Mouse (Mus musculus) embryonic facial prominence, embryonic 15.5 days (tissue): ENCODE data around the gene Kcnmb4. TPM values are rescaled to one million over a fixed set of nuclear protein-coding genes. Genes with fewer than 3 reads are reported as not detected.

Experiments used
- ATAC-seq: fragments of 200-750 bp; cut with Nextera tagmentation; 2 replicates; pipeline ENCODE4 v1.8.0; 2017; ENCODE audit warnings: low read depth, moderate TSS enrichment; ENCODE audit not compliant: insufficient number of reproducible peaks, low FRiP score, low TSS enrichment
- H3K27ac ChIP-seq: fragments of 300-500 bp; sonication (generic); replicated peaks from 2 replicates; pipeline ENCODE4 v1.5.1; 2015; ENCODE audit warnings: mild to moderate bottlenecking, inconsistent platforms
- H3K27me3 ChIP-seq: fragments of 300-500 bp; sonication (generic); 2 replicates; pipeline ENCODE4 v1.6.1; 2015; ENCODE audit warnings: inconsistent platforms
- H3K36me3 ChIP-seq: fragments of 300-500 bp; sonication (generic); 2 replicates; pipeline ENCODE4 v1.6.1; 2015; ENCODE audit warnings: mild to moderate bottlenecking, inconsistent platforms
- H3K4me1 ChIP-seq: fragments of 300-500 bp; sonication (generic); 2 replicates; pipeline ENCODE4 v1.6.1; 2015; ENCODE audit warnings: inconsistent platforms
- H3K4me2 ChIP-seq: fragments of 300-500 bp; sonication (generic); replicated peaks from 2 replicates; pipeline ENCODE4 v1.6.1; 2015; ENCODE audit warnings: mild to moderate bottlenecking, inconsistent platforms
- H3K4me3 ChIP-seq: fragments of 300-500 bp; sonication (generic); replicated peaks from 2 replicates; pipeline ENCODE4 v1.5.1; 2015; ENCODE audit warnings: mild to moderate bottlenecking, inconsistent platforms
- H3K9ac ChIP-seq: fragments of 300-500 bp; sonication (generic); 2 replicates; pipeline ENCODE4 v1.6.1; 2015; ENCODE audit warnings: inconsistent platforms
- H3K9me3 ChIP-seq: fragments of 300-500 bp; sonication (generic); replicated peaks from 2 replicates; pipeline ENCODE4 v1.6.1; 2016; ENCODE audit warnings: inconsistent platforms
- WGBS: fragments of 180-500 bp; shearing (Covaris S2); methylation state at CpG from one replicate; pipeline ENCODE4 v1.1.7; 2015; 5-methylcytosine and 5-hydroxymethylcytosine counted together
- polyA plus RNA-seq: library from polyadenylated mRNA; unstranded; fragments of >200 nt; fragmentation: Nextera tagmentation; extraction: Ambion mirVana; gene quantifications from 2 replicates; pipeline ENCODE4 v1.2.1, GENCODE M21; 2015

Gene Kcnmb4
- polyA plus RNA-seq, 1 experiment from 2014 or later: 9.8 TPM

- Histone ChIP-seq H3K4me1 (no peaks in the 10 kb centered on the region), H3K9me3 (no peaks in the 10 kb centered on the region), H3K27me3 (no peaks in the 10 kb centered on the region), H3K9ac (no peak overlapping the region), H3K4me2 (no peak overlapping the region), H3K4me3 (no peak overlapping the region), H3K27ac (no peak overlapping the region), H3K36me3 (peaks cover 23% of the 10 kb centered on the region)
- WGBS: 89% methylated on average over 5 of the region's 5 CpGs
- no peak for ATAC-seq
Observed at GRCm38 (mm10) chr10:116480988-116481387, 7.3 kb upstream of the Kcnmb4 start.

GRCm38 (mm10) chr10:116476559-116476958 lies 2.9 kb upstream of the Kcnmb4 start:
- H3K27me3 ChIP-seq: no peaks in the 10 kb centered on the region
- peaks cover 32% of the 10 kb centered on the region for H3K4me1 ChIP-seq
- WGBS: 94% methylated on average over 3 of the region's 3 CpGs
- no peak overlapping the region for H3K27ac ChIP-seq
- no peak overlapping the region for H3K9ac ChIP-seq
- no peak overlapping the region for H3K4me2 ChIP-seq
- no peaks in the 10 kb centered on the region for H3K36me3 ChIP-seq
- H3K9me3 ChIP-seq: no peaks in the 10 kb centered on the region
- no peak for ATAC-seq
- no peak overlapping the region for H3K4me3 ChIP-seq

- H3K9ac ChIP-seq: no peak overlapping the region
- no peak overlapping the region for H3K4me3 ChIP-seq
- H3K9me3 ChIP-seq: no peaks in the 10 kb centered on the region
- no peak for ATAC-seq
- peaks cover 32% of the 10 kb centered on the region for H3K4me1 ChIP-seq
- H3K27me3 ChIP-seq: no peaks in the 10 kb centered on the region
- H3K27ac ChIP-seq: no peak overlapping the region
- no peak overlapping the region for H3K4me2 ChIP-seq
- no peaks in the 10 kb centered on the region for H3K36me3 ChIP-seq
- 60% methylated on average over 6 of the region's 6 CpGs for WGBS
Observed at GRCm38 (mm10) chr10:116475725-116476124, 2.0 kb upstream of the Kcnmb4 start.

- H3K36me3 ChIP-seq: no peaks in the 10 kb centered on the region
- peak overlapping the region; percentile 72; the same call in 1 of the 2 replicates for H3K27ac ChIP-seq
- peak overlapping the region; percentile 69 for H3K4me3 ChIP-seq
- H3K9me3 ChIP-seq: no peaks in the 10 kb centered on the region
- no peaks in the 10 kb centered on the region for H3K27me3 ChIP-seq
- WGBS: under 1% methylated on average over 71 of the region's 78 CpGs
- H3K9ac ChIP-seq: peak overlapping the region; percentile 66
- ATAC-seq: peak; percentile 58
- H3K4me1 ChIP-seq: peaks cover 32% of the 10 kb centered on the region
- peak overlapping the region; percentile 95 for H3K4me2 ChIP-seq
Observed at GRCm38 (mm10) chr10:116473071-116473758, 463 bp downstream of the Kcnmb4 start.

GRCm38 (mm10) chr10:116472579-116472978 lies 1.1 kb downstream of the Kcnmb4 start:
- Histone ChIP-seq H3K27ac (0 out of 2 replicates have a peak overlapping the region, but pooled peaks have one; percentile 72), H3K9ac (peak overlapping the region; percentile 66), H3K27me3 (no peaks in the 10 kb centered on the region), H3K9me3 (no peaks in the 10 kb centered on the region), H3K36me3 (no peaks in the 10 kb centered on the region), H3K4me3 (peak overlapping the region; percentile 69), H3K4me1 (peaks cover 32% of the 10 kb centered on the region), H3K4me2 (peak overlapping the region; percentile 95)
- no peak for ATAC-seq
- 8% methylated on average over 5 of the region's 5 CpGs for WGBS

GRCm38 (mm10) chr10:116470306-116470925 lies 3.3 kb downstream of the Kcnmb4 start:
- Histone ChIP-seq H3K4me1 (peaks cover 28% of the 10 kb centered on the region), H3K4me3 (no peak overlapping the region), H3K36me3 (no peaks in the 10 kb centered on the region), H3K27ac (no peak overlapping the region), H3K9me3 (no peaks in the 10 kb centered on the region), H3K9ac (no peak overlapping the region), H3K4me2 (no peak overlapping the region), H3K27me3 (no peaks in the 10 kb centered on the region)
- WGBS: 78% methylated on average over 11 of the region's 11 CpGs
- no peak for ATAC-seq

GRCm38 (mm10) chr10:116468094-116468493 lies 5.6 kb downstream of the Kcnmb4 start:
- 82% methylated on average over 5 of the region's 5 CpGs for WGBS
- Histone ChIP-seq H3K27me3 (no peaks in the 10 kb centered on the region), H3K4me2 (no peak overlapping the region), H3K9ac (no peak overlapping the region), H3K4me1 (peaks cover 14% of the 10 kb centered on the region), H3K27ac (no peak overlapping the region), H3K36me3 (no peaks in the 10 kb centered on the region), H3K9me3 (no peaks in the 10 kb centered on the region), H3K4me3 (no peak overlapping the region)
- ATAC-seq: no peak

- Histone ChIP-seq H3K9me3 (no peaks in the 10 kb centered on the region), H3K36me3 (no peaks in the 10 kb centered on the region; the same call in 1 of the 2 replicates), H3K27ac (no peak overlapping the region), H3K4me1 (no peaks in the 10 kb centered on the region), H3K9ac (no peak overlapping the region), H3K4me3 (no peak overlapping the region), H3K27me3 (no peaks in the 10 kb centered on the region), H3K4me2 (no peak overlapping the region)
- no peak for ATAC-seq
- 90% methylated on average over 12 of the region's 12 CpGs for WGBS
Observed at GRCm38 (mm10) chr10:116463753-116464345, 9.8 kb downstream of the Kcnmb4 start.

GRCm38 (mm10) chr10:116461443-116461842 lies 12.2 kb downstream of the Kcnmb4 start:
- ATAC-seq: no peak
- no peaks in the 10 kb centered on the region for H3K9me3 ChIP-seq
- no peaks in the 10 kb centered on the region for H3K4me1 ChIP-seq
- no peak overlapping the region for H3K9ac ChIP-seq
- H3K27ac ChIP-seq: no peak overlapping the region
- H3K4me3 ChIP-seq: no peak overlapping the region
- no peak overlapping the region for H3K4me2 ChIP-seq
- H3K36me3 ChIP-seq: no peaks in the 10 kb centered on the region; the same call in 1 of the 2 replicates
- 84% methylated on average over 9 of the region's 9 CpGs for whole genome bisulfite sequencing
- no peaks in the 10 kb centered on the region for H3K27me3 ChIP-seq

- 91% methylated on average over 9 of the region's 9 CpGs for WGBS
- ATAC-seq: no peak
- H3K9ac ChIP-seq: no peak overlapping the region
- no peaks in the 10 kb centered on the region; the same call in 1 of the 2 replicates for H3K36me3 ChIP-seq
- no peaks in the 10 kb centered on the region for H3K9me3 ChIP-seq
- H3K4me1 ChIP-seq: no peaks in the 10 kb centered on the region
- H3K4me3 ChIP-seq: no peak overlapping the region
- no peak overlapping the region for H3K27ac ChIP-seq
- H3K27me3 ChIP-seq: no peaks in the 10 kb centered on the region
- H3K4me2 ChIP-seq: no peak overlapping the region
Observed at GRCm38 (mm10) chr10:116458786-116459185, 14.9 kb downstream of the Kcnmb4 start.

GRCm38 (mm10) chr10:116452771-116453170 lies 20.9 kb downstream of the Kcnmb4 start:
- Histone ChIP-seq H3K4me2 (no peak overlapping the region), H3K9ac (no peak overlapping the region), H3K27me3 (no peaks in the 10 kb centered on the region), H3K4me3 (no peak overlapping the region), H3K4me1 (no peaks in the 10 kb centered on the region), H3K36me3 (0 out of 2 replicates have a peak, but pooled peaks cover 4% of the 10 kb centered on the region), H3K9me3 (no peaks in the 10 kb centered on the region; the same call in 1 of the 2 replicates), H3K27ac (no peak overlapping the region)
- WGBS: 94% methylated on average over 7 of the region's 7 CpGs
- no peak for ATAC-seq
